ENCODE assay signal across 15 mouse cellular contexts in the genomic region with DNA sequence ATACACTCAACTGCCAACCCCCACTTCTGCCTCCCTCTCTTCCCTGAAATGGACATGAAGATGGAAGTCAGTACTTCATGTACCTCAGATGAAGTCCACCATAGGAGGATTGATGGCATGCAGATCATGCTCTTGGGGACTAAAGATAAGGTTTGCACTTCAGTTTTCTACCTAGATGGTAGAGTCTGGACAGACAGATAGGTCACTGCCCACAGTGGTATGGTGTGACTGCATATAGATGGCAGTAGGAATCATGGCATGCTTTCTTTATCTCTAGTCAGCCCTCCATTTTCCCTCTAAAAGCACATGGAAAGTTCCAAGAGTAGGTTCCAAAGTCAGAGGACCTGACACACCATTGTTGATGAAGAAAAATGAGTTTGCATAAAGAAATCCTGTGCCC.
"Had no signal": no experiment of that assay in that cellular context is flagged by ENCODE, and none has a peak within 500 bp of the region (broad histone marks: within the 10 kb centered on the region; RNA-seq: fewer than 3 reads in every experiment).

No protein-coding gene starts in this region.

- H3K27me3 ChIP-seq: limb, embryonic 15.5 days; liver, embryonic 13.5 days; megakaryocyte, embryonic 14.5 days; midbrain, embryonic 13.5 days; midbrain, embryonic 15.5 days; neural tube, embryonic 12.5 days had no signal

- H3K4me1 ChIP-seq: limb, embryonic 15.5 days; liver, embryonic 13.5 days; midbrain, embryonic 10.5 days; midbrain, embryonic 13.5 days; midbrain, embryonic 15.5 days; neural tube, embryonic 12.5 days had no signal

- ATAC-seq: midbrain, embryonic 13.5 days; midbrain, embryonic 15.5 days had no signal

- DNase-seq: liver, embryonic 13.5 days; lung, adult 18-20 months; lung, embryonic 14.5 days; lung, postnatal 10 days; lung, postnatal 4 days; right cerebral cortex, postnatal 14 days; thymus, adult 2 months; thymus, postnatal 25 days; thymus, postnatal 4 days had no signal

- H3K9me3 ChIP-seq: limb, embryonic 15.5 days; liver, embryonic 13.5 days; megakaryocyte, embryonic 14.5 days; midbrain, embryonic 10.5 days; midbrain, embryonic 13.5 days; neural tube, embryonic 12.5 days had no signal

- H3K27ac ChIP-seq: limb, embryonic 15.5 days; liver, embryonic 13.5 days; midbrain, embryonic 10.5 days; midbrain, embryonic 13.5 days; midbrain, embryonic 15.5 days; neural tube, embryonic 12.5 days had no signal

- H3K4me3 ChIP-seq: limb, embryonic 15.5 days; liver, embryonic 13.5 days; megakaryocyte, embryonic 14.5 days; midbrain, embryonic 10.5 days; midbrain, embryonic 13.5 days; midbrain, embryonic 15.5 days; neural tube, embryonic 12.5 days had no signal

- H3K9ac ChIP-seq: limb, embryonic 15.5 days; liver, embryonic 13.5 days; lung, embryonic 14.5 days; midbrain, embryonic 13.5 days; midbrain, embryonic 15.5 days; neural tube, embryonic 12.5 days had no signal

- H3K36me3 ChIP-seq: limb, embryonic 15.5 days; liver, embryonic 13.5 days; midbrain, embryonic 10.5 days; midbrain, embryonic 13.5 days; midbrain, embryonic 15.5 days; neural tube, embryonic 12.5 days had no signal

- H3K4me2 ChIP-seq: limb, embryonic 15.5 days; liver, embryonic 13.5 days; lung, embryonic 14.5 days; midbrain, embryonic 13.5 days; midbrain, embryonic 15.5 days; neural tube, embryonic 12.5 days had no signal
